Mouse (Mus musculus) heart, postnatal 25 days (tissue): ENCODE data around the gene Krt7. TPM values are rescaled to one million over a fixed set of nuclear protein-coding genes. Genes with fewer than 3 reads are reported as not detected.
A peak's percentile ranks its signal among the peaks of the same experiment; 100 is the strongest.

Experiments used
- DNase-seq: peaks from one replicate; pipeline ENCODE4 v3.0.0; 2022; ENCODE audit warnings: low spot score
- intact Hi-C: fragments of 180-260 bp; cut with DNase I; formaldehyde crosslinking; loops from one replicate; pipeline ENCODE4 v1.15.1; 2025
- total RNA-seq, 2 experiments: library from RNA; stranded (reverse); gene quantifications; 2 replicates each; pipeline ENCODE4 v1.2.3; 2021

The Krt7 gene
- 1 to 10 TPM; 4.2 to 5.9 TPM for total RNA-seq

DNA sequence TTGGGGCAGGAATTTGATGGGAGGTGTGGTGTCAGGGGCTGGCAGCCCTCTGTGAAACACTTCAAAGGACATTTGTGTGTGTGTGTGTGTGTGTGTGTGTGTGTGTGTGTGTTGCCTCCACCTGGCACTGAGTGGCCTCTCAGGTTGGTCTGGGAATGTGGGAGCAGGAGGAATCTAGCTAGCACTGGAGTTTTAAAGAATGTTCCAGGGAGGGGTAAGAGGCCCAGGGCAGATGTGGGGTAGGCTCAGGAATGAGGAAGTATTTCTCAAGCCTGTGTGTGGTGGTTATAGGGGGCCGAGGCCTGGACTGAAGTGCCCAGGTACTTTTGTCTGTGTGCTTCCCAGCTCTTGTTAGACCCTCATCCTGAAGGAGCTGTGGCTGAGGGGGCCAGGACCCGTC, at the start of gene Krt7:
Krt7 (plus strand) TSS at position 269 of the 400 bp plus-strand sequence.
- DNase-seq: no peak
- intact Hi-C loops: no loop called here

DNA sequence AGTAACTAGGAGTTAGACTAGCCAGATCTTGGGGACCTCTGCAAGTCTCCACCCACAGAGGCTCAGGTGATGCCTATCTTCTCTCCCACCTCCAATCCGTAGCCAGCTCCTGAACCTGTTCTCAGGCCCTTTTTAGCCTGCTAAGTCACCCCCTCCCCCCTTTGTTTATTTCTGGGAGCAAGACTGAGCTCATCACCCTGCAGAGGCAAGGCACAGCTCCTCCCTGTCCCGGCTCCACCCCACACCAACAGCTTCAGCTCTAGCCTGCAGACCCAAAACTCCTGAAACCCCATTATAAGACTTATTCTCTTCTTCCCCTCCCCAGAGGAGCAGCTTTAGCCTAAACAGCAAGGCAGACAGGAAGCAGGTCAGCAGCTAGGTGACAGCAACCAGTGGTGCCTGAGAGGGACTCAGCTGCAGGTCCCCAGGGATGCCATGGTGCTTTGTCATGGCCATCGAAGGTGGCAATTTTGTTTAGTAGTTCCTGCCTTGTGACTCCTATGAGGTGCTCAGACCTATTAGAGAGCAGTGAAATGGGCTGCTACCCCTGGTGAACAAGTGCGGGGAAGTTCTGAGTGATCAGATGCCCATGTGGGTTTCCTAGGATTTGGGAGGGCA, 48.3 kb upstream of the Krt7 start:
- intact Hi-C loops: no loop called here
- no peak for DNase-seq

- DNase-seq: no peak
- intact Hi-C loops: no loop called here
Observed at GRCm38 (mm10) chr15:101363933-101364332, 46.9 kb upstream of the Krt7 start.

- DNase-seq: no peak
- intact Hi-C loops: no loop called here
Observed at GRCm38 (mm10) chr15:101364425-101364824, 46.4 kb upstream of the Krt7 start.

DNA sequence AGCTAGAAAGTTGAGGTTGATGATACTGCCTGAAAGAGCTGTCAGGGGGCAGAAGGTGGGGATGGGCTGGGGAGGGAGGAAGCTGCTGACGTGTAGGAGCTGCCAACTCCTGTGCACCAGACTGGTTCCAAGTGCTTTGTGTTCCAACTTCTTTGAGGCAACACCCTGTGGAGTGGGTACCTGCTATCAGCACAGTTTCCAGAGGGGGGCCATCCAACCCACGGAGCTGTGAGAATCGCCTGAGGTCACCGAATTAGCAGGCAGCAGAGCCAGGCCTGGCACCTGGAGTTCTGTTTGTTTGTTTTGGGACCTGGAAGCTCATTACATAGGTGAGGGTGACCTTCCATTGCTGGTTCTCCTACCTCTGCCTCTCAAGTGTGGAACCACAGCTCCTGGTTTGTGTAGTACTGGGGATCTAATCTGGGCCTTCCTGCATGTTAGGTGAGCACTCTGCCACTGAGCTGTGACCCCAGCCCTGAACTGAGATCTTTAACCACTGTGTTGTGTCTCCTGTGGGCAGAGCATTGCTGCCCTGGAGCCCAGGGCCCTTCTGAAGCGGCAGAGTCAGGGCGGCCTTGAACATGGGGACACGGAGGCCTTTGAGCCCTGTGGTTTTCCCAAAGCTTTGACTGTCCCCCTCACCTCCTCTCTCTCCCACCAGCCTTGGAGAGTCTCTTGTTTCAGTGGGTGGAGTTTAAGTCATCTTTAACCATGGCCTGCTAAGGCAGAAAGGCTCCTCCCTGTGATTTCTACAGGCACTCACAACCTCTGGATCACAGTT, 45.8 kb upstream of the Krt7 start:
- DNase-seq: no peak
- intact Hi-C loops: no loop called here

DNA sequence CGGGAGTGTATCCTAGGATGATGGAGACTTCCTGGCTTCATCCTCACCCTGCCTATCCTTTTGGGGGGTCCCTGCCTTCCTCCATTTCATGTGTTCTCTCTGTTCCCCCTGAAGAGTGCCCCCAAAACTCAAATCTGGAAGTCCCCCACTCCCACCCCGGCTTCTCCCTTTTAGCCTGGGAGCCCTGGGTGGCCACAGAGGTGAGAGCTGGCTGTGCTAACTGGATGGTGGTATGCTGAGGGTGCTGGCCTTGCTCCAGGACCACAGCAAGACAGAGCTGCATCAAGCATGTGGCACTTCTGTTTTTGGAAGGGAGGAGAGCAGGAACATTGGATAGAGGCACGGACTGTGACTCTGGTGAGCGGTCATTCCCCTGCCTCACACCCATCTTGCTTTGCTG, 45.1 kb upstream of the Krt7 start:
- no peak for DNase-seq
- intact Hi-C loops: no loop called here

- DNase-seq: no peak
- intact Hi-C loops: no loop called here
Observed at GRCm38 (mm10) chr15:101366482-101366881, 44.4 kb upstream of the Krt7 start.

DNA sequence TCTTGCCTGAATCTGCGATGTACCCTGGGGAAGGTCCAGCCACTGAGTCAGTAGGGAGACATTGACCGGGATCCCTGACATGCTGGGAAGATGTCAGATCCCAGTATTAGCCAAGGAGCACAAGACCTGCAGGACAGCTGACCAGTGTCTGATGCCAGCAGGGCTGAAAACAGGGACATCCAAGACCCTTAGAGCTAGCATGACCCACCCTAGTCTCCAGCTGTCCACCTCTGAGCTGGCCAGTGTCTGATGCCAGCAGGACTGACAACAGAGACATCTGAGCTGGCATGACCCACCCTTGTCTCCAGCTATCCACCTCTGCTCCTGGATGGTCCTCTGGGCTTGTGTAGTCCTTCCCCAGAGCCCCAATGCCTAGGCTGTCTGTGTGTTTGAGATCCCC, 43.9 kb upstream of the Krt7 start:
- intact Hi-C loops: no loop called here

DNA sequence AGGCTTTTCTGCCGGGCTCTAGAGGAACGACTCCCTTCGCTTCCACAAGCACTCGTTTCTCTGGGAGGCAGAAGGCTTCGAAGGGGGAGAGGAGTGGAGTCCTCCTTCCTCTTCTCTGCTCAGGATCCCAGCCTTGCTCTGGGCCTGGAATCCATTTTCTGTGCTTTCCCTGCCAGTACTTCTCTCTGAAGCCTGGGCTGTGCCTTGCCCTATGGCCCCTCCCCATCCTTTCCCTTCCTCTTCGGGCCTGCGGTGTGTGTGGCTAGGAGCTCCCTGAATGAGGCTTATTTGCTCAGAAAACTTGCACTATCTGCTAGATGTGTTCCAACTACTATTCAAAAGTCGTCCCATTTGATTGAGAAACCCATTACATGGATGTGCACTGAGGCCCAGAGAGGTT, 43.3 kb upstream of the Krt7 start:
- intact Hi-C loops: no loop called here
- DNase-seq: no peak

More for the DNA sequence above, 43.9 kb upstream of the Krt7 start:
- DNase-seq: no peak

DNA sequence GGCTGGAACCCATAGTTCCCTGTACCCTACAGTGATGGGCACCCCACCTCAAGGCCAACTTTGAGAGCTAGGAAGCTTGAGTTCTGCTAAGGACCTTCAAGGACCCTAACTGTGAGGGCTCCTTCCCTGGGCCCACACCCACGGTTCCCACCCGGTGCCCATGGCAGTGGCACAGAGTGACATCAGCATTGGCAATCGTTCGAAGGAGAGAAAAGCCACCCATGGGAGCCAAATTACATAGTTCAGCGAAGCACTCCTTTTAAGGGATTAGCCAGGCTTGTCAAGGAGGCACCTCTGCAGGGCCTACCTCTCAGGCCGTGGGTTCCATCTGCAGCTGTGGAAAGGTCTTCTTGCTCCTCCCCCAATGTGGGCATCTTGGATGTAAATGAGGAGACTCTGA, 42.8 kb upstream of the Krt7 start:
- intact Hi-C loops: no loop called here
- DNase-seq: no peak

- intact Hi-C loops: no loop called here
- no peak for DNase-seq
Observed at GRCm38 (mm10) chr15:101368502-101369381, 42.1 kb upstream of the Krt7 start.

GRCm38 (mm10) chr15:101369382-101370100, 41.3 kb upstream of the Krt7 start:
- intact Hi-C loops: no loop called here

DNA sequence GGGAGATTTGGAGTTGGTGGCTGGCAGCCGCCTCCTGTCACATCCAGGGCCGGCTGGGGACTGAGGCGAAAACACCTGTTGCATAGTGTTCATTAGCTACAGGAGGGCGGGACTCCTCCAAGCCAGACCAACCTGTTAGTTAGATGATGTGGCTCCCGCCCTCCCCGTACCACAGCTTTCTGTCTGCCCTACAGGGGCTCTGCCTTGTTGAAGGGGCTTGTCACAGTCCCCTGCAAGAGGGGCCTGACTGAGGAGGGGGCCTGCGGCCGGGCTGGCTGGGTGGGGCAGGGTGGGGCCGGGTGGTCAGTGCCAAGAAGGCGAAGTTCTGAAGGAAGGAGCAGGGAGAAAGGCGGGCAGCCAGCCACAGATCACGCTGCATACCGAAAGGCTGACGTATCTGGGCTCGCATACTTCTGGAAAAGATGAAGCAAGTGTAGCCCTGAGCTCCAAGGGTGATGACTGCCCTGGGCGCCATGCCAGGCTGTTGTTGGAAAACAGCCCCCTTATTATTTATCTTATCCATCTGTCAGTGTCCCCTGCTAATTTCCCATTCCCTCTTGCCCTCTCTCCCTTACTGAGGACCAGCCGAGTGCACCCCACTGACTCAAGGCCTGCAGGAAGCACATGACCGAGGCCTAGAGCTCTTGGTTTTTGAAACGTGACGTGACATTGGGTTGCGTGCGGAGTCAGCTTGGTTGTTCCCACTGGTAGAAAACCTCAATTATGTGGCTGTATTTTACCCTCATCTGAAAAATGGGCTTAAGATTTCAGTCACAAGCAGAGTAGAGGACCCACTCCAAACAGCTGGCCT, 40.5 kb upstream of the Krt7 start, which contains the start of gene Krt80:
Krt80 (minus strand) TSS at position 62 of the 811 bp plus-strand sequence.
- peak; percentile 84 for DNase-seq
- intact Hi-C loops: no loop called here

More at GRCm38 (mm10) chr15:101369382-101370100, 41.3 kb upstream of the Krt7 start:
- DNase-seq: no peak

- no peak for DNase-seq
- intact Hi-C loops: no loop called here
Observed at GRCm38 (mm10) chr15:101371141-101371985, 39.5 kb upstream of the Krt7 start.

GRCm38 (mm10) chr15:101372131-101372977, 38.5 kb upstream of the Krt7 start:
- intact Hi-C loops: no loop called here
- no peak for DNase-seq

DNA sequence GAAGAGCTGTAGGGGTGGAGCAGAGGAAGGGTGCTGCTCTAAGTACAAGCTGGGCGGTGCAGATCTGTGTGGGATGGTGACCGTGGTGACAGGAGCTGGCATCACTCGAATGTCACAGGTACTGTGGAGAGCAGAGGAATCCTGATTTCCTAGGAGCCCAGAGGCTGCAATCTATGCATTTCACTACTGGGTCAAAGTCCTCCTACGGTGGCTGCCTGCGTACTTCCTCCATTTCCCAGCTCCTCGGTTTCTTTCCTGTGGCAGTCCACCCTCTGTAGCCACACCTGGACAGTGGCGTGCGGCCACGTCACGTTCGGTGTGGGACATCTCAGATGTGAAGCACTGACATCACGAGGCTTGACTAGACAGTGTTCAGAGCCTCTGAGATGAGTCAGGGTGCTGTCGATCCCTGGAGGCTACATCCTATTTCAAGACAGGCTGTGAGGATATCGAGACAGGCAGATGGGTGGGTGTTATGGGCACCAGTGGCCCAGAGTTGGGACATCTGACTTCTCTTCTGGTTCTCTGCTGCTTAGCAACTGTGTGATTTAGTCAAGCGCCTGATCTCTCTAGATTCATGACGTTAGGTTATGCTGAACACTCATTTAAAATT, 37.5 kb upstream of the Krt7 start:
- no peak for DNase-seq
- intact Hi-C loops: no loop called here

DNA sequence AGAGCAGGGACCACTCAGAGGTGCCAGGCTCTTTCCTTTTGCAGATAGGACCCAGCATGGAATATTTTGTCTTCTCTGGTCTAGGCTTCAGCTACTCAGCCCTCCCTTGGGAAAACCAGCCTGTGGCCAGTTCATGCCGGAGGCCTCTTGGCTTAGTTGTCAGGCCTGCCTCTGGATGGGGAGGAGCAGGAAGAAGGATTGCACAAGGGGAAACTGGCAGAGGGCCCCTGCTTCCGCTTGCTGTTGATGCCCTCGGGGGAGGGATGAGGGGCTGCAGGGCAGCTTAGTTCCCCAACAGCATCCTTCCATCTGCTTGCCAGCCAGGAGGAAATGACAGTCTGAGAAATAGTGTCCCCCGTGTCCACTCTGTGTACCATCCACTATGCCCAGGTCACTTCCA, 36.0 kb upstream of the Krt7 start:
- DNase-seq: peak; percentile 72
- intact Hi-C loops: no loop called here
